Mouse (Mus musculus) ovary, postnatal 14 days (tissue): ENCODE results near the gene Armc7.
A peak's percentile ranks its signal among the peaks of the same experiment; 100 is the strongest.
"Not testable (repeated sequence)": the region's sequence is repeated elsewhere in the genome, so short reads cannot be mapped to it uniquely, and the experiment has no call there.

Experiments used
- DNase-seq: peaks from one replicate; pipeline ENCODE4 v3.0.0; 2022; ENCODE audit warnings: low spot score

Armc7 gene

GRCm38 (mm10) chr11:115491356-115492083, 16.1 kb downstream of the Armc7 start, which contains the start of gene Nt5c:
Gene Nt5c (minus strand): TSS chr11:115491862.
- DNase-seq = peak; percentile 66

DNA sequence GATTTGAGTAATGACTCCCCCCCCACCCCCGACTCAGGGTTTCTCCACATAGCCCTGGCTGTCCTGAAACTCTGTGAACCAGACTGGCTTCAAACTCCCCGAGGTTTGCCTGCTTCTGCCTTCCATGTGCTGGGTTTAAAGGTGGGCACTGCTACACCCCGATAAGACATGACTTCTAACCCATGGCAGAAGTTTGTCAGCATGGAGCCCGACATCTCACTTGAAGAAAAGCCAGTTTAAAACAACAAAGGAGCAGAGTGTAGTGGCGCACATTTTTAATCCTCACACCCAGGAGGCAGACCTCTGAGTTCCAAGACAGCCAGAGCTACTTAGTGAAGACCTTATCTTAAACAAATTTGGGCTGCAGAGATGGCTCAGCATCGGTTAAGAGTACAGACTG, 16.9 kb downstream of the Armc7 start:
- no peak for DNase-seq

- not testable (repeated sequence) for DNase-seq
Observed at GRCm38 (mm10) chr11:115496559-115496958, 21.1 kb downstream of the Armc7 start.

- no peak for DNase-seq
Observed at GRCm38 (mm10) chr11:115502636-115503035, 27.2 kb downstream of the Armc7 start.

DNA sequence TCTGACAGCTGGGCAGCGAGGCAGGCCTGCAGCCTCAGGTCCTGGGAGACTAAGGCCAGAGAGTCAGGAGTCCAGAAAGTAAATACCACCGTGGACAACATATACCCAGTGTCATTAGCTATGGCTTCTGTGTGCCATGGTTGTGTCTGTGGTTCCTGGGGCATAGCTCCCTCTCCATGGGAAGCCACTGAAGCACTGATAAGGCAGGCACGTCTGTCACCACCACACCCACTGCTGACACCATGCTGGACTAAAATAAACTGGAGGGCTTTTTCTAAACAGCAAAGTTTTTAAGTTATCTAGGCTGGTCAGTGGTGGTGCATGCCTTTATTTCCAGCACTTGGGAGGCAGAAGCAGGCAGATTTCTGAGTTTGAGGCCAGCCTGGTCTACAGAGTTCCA, 31.1 kb downstream of the Armc7 start:
- no peak for DNase-seq

- DNase-seq = no peak
Observed at GRCm38 (mm10) chr11:115508061-115508460, 32.6 kb downstream of the Armc7 start.

- DNase-seq = no peak
Observed at GRCm38 (mm10) chr11:115509773-115510506, 34.5 kb downstream of the Armc7 start.

- no peak for DNase-seq
Observed at GRCm38 (mm10) chr11:115510507-115510888, 35.0 kb downstream of the Armc7 start.

- DNase-seq = no peak
Observed at GRCm38 (mm10) chr11:115511121-115511520, 35.7 kb downstream of the Armc7 start.

GRCm38 (mm10) chr11:115512004-115512403, 36.5 kb downstream of the Armc7 start:
- no peak for DNase-seq

DNA sequence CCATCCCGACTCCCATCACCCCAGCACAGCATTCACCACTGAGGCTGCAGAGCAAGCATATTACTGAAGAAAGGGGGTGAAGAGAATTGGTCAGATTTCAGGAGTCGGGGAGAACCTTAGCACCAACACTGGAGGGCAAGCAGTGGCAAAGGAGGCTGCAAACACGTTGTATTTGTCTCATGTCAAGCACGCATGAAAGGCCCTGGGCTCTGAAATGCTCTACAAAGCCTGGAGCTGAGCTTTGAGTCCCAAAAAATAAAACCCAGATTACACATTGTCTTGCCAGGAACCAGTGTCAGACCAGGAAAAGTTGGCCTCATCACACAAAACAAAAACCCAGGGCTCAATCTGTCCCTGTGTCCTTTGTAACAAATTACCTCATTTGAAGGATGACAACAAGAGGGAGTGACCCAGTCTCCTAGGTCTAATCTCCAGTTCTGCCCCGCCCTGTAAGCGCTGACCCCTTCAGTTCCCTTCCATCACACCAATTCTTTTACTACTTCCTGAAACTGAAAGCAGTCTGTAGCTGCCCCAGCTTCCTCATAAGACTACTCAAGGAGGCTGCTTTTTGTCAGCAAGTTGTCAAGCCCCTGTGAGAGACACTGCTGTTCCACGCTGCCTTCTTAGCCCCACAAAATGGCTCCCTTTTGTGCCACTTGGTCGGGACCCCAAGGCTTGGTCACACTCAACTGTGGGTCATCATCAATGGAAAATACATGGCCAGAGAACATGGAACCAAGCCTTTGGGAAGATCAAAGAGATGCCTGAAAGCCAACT, 37.1 kb downstream of the Armc7 start:
- no peak for DNase-seq

DNA sequence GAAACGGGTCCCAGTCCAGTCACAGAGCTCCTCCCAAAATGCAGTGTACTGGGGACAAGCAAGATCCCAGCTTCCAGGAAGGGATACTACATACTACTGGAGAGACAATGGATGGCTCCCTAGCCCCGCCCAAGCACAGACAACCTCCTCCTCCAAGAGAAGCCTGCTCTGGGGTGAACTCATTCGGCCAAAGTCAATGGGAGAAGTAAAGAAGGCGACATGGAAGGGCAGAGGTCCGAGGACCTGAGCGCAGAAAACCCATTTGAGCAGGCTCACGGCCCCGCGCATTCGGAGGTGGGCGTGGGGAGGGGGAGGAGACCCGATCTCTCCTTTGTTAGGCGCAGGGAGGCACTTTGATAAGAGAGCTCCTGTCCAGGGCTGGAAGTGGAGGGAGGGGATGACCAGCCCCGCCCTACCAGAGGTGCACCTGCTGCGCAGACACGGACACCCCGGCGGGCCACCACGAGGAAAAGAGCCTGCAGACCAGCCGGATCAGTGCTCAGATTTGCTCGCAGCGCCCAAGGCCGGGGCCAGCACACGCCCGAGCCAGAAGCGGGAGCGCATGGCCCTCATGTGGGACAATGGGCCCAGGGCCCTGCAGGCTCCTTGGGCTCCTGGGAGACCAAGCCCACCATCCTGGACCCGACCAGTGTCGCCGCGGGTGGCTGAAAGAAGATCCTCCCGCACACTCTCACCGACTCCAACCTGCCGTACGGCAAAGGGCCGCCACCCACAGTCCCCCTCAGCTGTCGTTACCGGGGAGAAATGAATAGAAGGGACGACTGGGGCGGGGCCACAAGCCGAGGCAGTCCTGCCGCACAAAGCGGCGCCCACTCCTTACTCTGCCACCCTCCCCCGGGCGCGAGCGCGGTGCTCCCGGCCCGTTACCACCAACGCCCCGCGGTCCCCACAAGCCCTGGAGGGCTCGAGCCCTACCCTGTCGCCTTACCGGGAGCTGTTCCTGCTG, 38.1 kb downstream of the Armc7 start:
- DNase-seq = no peak

- peak; percentile 96 for DNase-seq
Observed at GRCm38 (mm10) chr11:115514238-115514663, 38.8 kb downstream of the Armc7 start, which contains the start of gene Jpt1. Gene Jpt1 (minus strand): TSS chr11:115514387.

GRCm38 (mm10) chr11:115515021-115515420, 39.6 kb downstream of the Armc7 start:
- no peak for DNase-seq

- DNase-seq = no peak
Observed at GRCm38 (mm10) chr11:115516942-115517341, 41.5 kb downstream of the Armc7 start.

- DNase-seq = no peak
Observed at GRCm38 (mm10) chr11:115518693-115519092, 43.2 kb downstream of the Armc7 start.

- no peak for DNase-seq
Observed at GRCm38 (mm10) chr11:115519581-115519980, 44.1 kb downstream of the Armc7 start.

DNA sequence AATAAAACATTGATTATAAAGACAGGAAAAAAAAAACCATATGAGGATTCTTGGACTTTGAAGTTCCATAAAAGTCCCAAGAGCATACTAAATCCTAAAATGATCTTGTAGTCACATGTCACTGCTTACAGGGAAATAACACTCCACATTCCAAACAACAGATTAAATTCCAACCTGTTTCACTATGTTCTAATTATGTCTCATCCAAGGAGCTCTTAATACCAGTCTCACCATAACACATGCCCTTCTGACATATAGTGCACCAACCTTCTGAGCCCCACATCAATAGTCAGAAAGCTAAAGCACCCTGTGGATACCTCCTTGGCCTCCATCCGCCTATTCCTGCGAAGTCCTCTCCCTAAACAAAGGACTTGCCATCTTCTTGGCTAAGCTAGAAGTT, 44.8 kb downstream of the Armc7 start:
- DNase-seq = no peak

DNA sequence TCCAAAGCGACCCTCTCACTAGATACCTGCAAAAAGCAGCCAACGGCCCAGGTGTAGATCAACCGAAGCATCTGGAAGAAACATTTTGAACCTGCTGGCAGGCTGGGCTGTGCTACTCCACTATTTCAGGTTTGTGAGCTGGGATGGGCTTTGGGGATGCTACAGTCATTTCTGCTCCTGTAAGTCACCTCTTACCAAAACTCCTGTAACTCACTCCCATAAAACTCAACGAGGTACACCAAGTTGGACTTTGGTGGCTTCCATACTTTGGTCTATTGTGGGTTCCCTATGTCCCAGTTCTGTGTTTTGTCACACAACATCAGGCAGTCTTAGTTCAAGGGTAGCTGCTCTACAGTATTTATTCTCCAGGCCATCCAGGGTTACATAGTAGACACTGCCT, 45.6 kb downstream of the Armc7 start:
- DNase-seq = no peak

GRCm38 (mm10) chr11:115522238-115522637, 46.8 kb downstream of the Armc7 start:
- no peak for DNase-seq

GRCm38 (mm10) chr11:115522703-115523102, 47.2 kb downstream of the Armc7 start:
- no peak for DNase-seq
